In genomic region chr13:3540166-3540565, GRCm38 (mm10) we compare ENCODE assay signal across 8 mouse cellular contexts. TPM values are rescaled to one million over a fixed set of nuclear protein-coding genes. Genes with fewer than 3 reads are reported as not detected.
A peak's percentile ranks its signal among the peaks of the same experiment; 100 is the strongest.
DNase-seq lines count a peak whose midpoint lies in the region; ATAC-seq and TF ChIP-seq lines count a peak whose summit lies in the region.

No protein-coding gene starts in this region.

- no peak overlapping the region for H3K27ac ChIP-seq in heart, adult 2 months
- no peak overlapping the region for H3K27ac ChIP-seq in MEL (ENCODE audit: control insufficient read depth, low read depth, low read length)
- H3K27ac ChIP-seq in hindbrain, embryonic 12.5 days, result no peak overlapping the region
- no peak overlapping the region for H3K27ac ChIP-seq in midbrain, embryonic 10.5 days (replicated peaks)

- H3K9me3 ChIP-seq in MEL (replicated peaks; ENCODE audit: insufficient read depth, low read length), result no peaks in the 10 kb centered on the region
- no peaks in the 10 kb centered on the region for H3K9me3 ChIP-seq in hindbrain, embryonic 12.5 days (replicated peaks)
- peaks cover 6% of the 10 kb centered on the region; the same call in 1 of the 2 replicates for H3K9me3 ChIP-seq in midbrain, embryonic 10.5 days (replicated peaks)

- no peak for ATAC-seq in hindbrain, embryonic 12.5 days (ENCODE audit: low FRiP score)

- H3K9ac ChIP-seq in heart, adult 2 months (ENCODE audit: low read depth, low read length), result no peak overlapping the region
- H3K9ac ChIP-seq in MEL (ENCODE audit: control insufficient read depth, low read depth, low read length, poor library complexity, severe bottlenecking), result peak overlapping the region; percentile 35
- H3K9ac ChIP-seq in hindbrain, embryonic 12.5 days, result 0 out of 2 replicates have a peak overlapping the region, but pooled peaks have one; percentile 27

- TF ChIP-seq POLR2A in heart, adult 2 months (IDR thresholded peaks at IDR 0.05; ENCODE audit: insufficient read depth, low read depth, low read length), result no peak
- TF ChIP-seq POLR2A in MEL (IDR thresholded peaks at IDR 0.05; ENCODE audit: control insufficient read depth in 1 of 2, insufficient read depth in 1 of 2, low read depth in 1 of 2, low read length in 2 of 2, poor library complexity in 1 of 2), result no peak

- peaks cover 1% of the 10 kb centered on the region; the same call in 1 of the 2 replicates for H3K79me2 ChIP-seq in heart, adult 2 months (replicated peaks; ENCODE audit: control insufficient read depth, insufficient read depth, low read length)
- peaks cover 68% of the 10 kb centered on the region for H3K79me2 ChIP-seq in MEL (ENCODE audit: control insufficient read depth, insufficient read depth, low read length, poor library complexity)

- intact Hi-C loops in heart, adult 2 months (cut with DNase I), result loop anchor here (2.0 to 10.0 kb wide), 2 partner anchors 71 to 355 kb away; partner anchors contain the start of gene Fam208b

- H3K4me2 ChIP-seq in hindbrain, embryonic 12.5 days (replicated peaks), result peak overlapping the region; percentile 83

- TF ChIP-seq EP300 in heart, adult 2 months (IDR thresholded peaks at IDR 0.05; ENCODE audit: insufficient read depth, low read depth, low read length), result no peak
- no peak for TF ChIP-seq EP300 in MEL (IDR thresholded peaks at IDR 0.05; ENCODE audit: low read depth in 1 of 2, low read length in 2 of 2)

- no peak for DNase-seq in heart, adult 2 months
- no peak for DNase-seq in heart, adult 9 months (ENCODE audit: low spot score in 2 of 2)
- DNase-seq in MEL (ENCODE audit: low read depth, low spot score), result no peak
- DNase-seq in midbrain, embryonic 10.5 days (ENCODE audit: low spot score), result no peak
- no peak for DNase-seq in frontal cortex, adult 2 months (ENCODE audit: extremely low spot score in 1 of 2, low spot score in 1 of 2)
- DNase-seq in right cerebral cortex, postnatal 36 days (ENCODE audit: low spot score in 2 of 2), result no peak
- DNase-seq in urinary bladder, postnatal 10 days (ENCODE audit: low spot score), result no peak

- H3K4me1 ChIP-seq in heart, adult 2 months (ENCODE audit: control insufficient read depth, insufficient read depth, low read length), result peaks cover 13% of the 10 kb centered on the region
- peaks cover 26 to 30% of the 10 kb centered on the region in 2 experiments for H3K4me1 ChIP-seq in MEL (ENCODE audit: control insufficient read depth in 1 of 2, insufficient read depth in 2 of 2, low read length in 2 of 2)
- peaks cover 26% of the 10 kb centered on the region for H3K4me1 ChIP-seq in hindbrain, embryonic 12.5 days
- H3K4me1 ChIP-seq in midbrain, embryonic 10.5 days, result peaks cover 34% of the 10 kb centered on the region

- WGBS in heart, adult 2 months, result 44% methylated on average over 2 of the region's 2 CpGs
- WGBS in hindbrain, embryonic 12.5 days, result 29% methylated on average over 2 of the region's 2 CpGs
- WGBS in midbrain, embryonic 10.5 days, result 58% methylated on average over 2 of the region's 2 CpGs

- TF ChIP-seq CTCF in heart, adult 2 months (IDR thresholded peaks at IDR 0.05), result no peak
- TF ChIP-seq CTCF in MEL (IDR thresholded peaks at IDR 0.05 in 2 of 3, conservative IDR thresholded peaks at IDR 0.05 in 1 of 3; ENCODE audit: control insufficient read depth in 1 of 3, insufficient read depth in 1 of 3, low read depth in 2 of 3, low read length in 3 of 3, poor library complexity in 1 of 3, severe bottlenecking in 1 of 3), result no peak

- peaks cover 33% of the 10 kb centered on the region for H3K36me3 ChIP-seq in heart, adult 2 months (ENCODE audit: control insufficient read depth, insufficient read depth, low read length)
- H3K36me3 ChIP-seq in MEL (ENCODE audit: control insufficient read depth in 1 of 2, insufficient read depth in 2 of 2, low read length in 2 of 2), result peaks cover 10 to 58% of the 10 kb centered on the region in 2 experiments; a peak in 3 of 4 replicates
- no peaks in the 10 kb centered on the region for H3K36me3 ChIP-seq in hindbrain, embryonic 12.5 days
- H3K36me3 ChIP-seq in midbrain, embryonic 10.5 days, result peaks cover 8% of the 10 kb centered on the region

- no peaks in the 10 kb centered on the region for H3K27me3 ChIP-seq in heart, adult 2 months (ENCODE audit: control insufficient read depth, insufficient read depth, low read length)
- H3K27me3 ChIP-seq in MEL (ENCODE audit: control insufficient read depth in 1 of 2, insufficient read depth in 2 of 2, low read length in 2 of 2), result no peaks in the 10 kb centered on the region
- no peaks in the 10 kb centered on the region for H3K27me3 ChIP-seq in hindbrain, embryonic 12.5 days
- H3K27me3 ChIP-seq in midbrain, embryonic 10.5 days (ENCODE audit: low read depth, poor library complexity, severe bottlenecking), result no peaks in the 10 kb centered on the region

- peak overlapping the region; percentile 81; the same call in 1 of the 2 replicates for H3K4me3 ChIP-seq in heart, adult 2 months
- peak overlapping the region; percentile 21 to 92; a peak in 3 of 4 replicates for H3K4me3 ChIP-seq in MEL (ENCODE audit: control insufficient read depth in 1 of 2, insufficient read depth in 1 of 2, low read depth in 2 of 2, low read length in 2 of 2)
- H3K4me3 ChIP-seq in hindbrain, embryonic 12.5 days, result peak overlapping the region; percentile 93
- H3K4me3 ChIP-seq in midbrain, embryonic 10.5 days, result peak overlapping the region; percentile 97

- no peak for TF ChIP-seq RAD21 in MEL (IDR thresholded peaks at IDR 0.05; ENCODE audit: low read depth, low read length)

TF ChIP-seq in MEL, 35 proteins besides CTCF, POLR2A, EP300 and RAD21:
- TF ChIP-seq SIN3A (IDR thresholded peaks at IDR 0.05; ENCODE audit: low read length) (no peak), MAFK (IDR thresholded peaks at IDR 0.05; ENCODE audit: borderline replicate concordance, low read depth, low read length) (no peak), POLR2AphosphoS5 (IDR thresholded peaks at IDR 0.05; ENCODE audit: borderline replicate concordance, low read depth, low read length) (no peak), NELFE (IDR thresholded peaks at IDR 0.05; ENCODE audit: low read depth, low read length) (no peak), JUND (IDR thresholded peaks at IDR 0.05; ENCODE audit: low read depth, low read length) (no peak), POLR2AphosphoS2 (IDR thresholded peaks at IDR 0.05; ENCODE audit: low read length) (no peak), USF1 (IDR thresholded peaks at IDR 0.05; ENCODE audit: low read depth, low read length) (no peak), ZC3H11A (IDR thresholded peaks at IDR 0.05; ENCODE audit: low read depth, low read length) (no peak), KAT2A (conservative IDR thresholded peaks at IDR 0.05; ENCODE audit: low read depth, low read length) (no peak), NRF1 (IDR thresholded peaks at IDR 0.05; ENCODE audit: insufficient read depth, low read depth, low read length, poor library complexity, severe bottlenecking) (no peak), MYB (IDR thresholded peaks at IDR 0.05; ENCODE audit: low read depth, low read length) (no peak), GATA1 (IDR thresholded peaks at IDR 0.05; ENCODE audit: low read depth, low read length) (no peak), MAZ (IDR thresholded peaks at IDR 0.05; ENCODE audit: low read depth, low read length) (no peak), USF2 (IDR thresholded peaks at IDR 0.05; ENCODE audit: borderline replicate concordance in 1 of 2, insufficient read depth in 1 of 2, low read depth in 1 of 2, low read length in 2 of 2) (no peak), MYC (IDR thresholded peaks at IDR 0.05; ENCODE audit: low read depth, low read length) (no peak), BHLHE40 (IDR thresholded peaks at IDR 0.05; ENCODE audit: borderline replicate concordance, low read depth, low read length) (no peak), CHD2 (IDR thresholded peaks at IDR 0.05; ENCODE audit: low read length) (no peak), TBP (IDR thresholded peaks at IDR 0.05; ENCODE audit: low read depth, low read length) (no peak)

RNA-seq across cellular contexts. Expression of gene Gdi2, which starts 2.3 kb away (rescaled TPM):
- total RNA-seq in heart, adult 2 months (2021), result 100 to 1,000 TPM; 243 to 262 TPM
- 71.4 and 114 TPM in 2 replicates for polyA plus RNA-seq in heart, adult 2 months (2012; rRNA removed)
- total RNA-seq in MEL (2012; rRNA removed), result 244 and 293 TPM in 2 replicates
- 100 to 1,000 TPM; 305 to 470 TPM for polyA plus RNA-seq in MEL (2012; ENCODE audit: insufficient read depth in 1 of 2, insufficient read length in 2 of 2, low read depth in 1 of 2, low replicate concordance in 2 of 2, missing spikeins in 1 of 2)
- 426 and 443 TPM in 2 replicates for polyA plus RNA-seq in hindbrain, embryonic 12.5 days (2016; fragmentation: Nextera tagmentation; extraction: Ambion mirVana)
- polyA plus RNA-seq in midbrain, embryonic 10.5 days (2016; fragmentation: Nextera tagmentation; extraction: Ambion mirVana), result 448 and 462 TPM in 2 replicates
- 201 and 228 TPM in 2 replicates for polyA plus RNA-seq in frontal cortex, adult 2 months (2012; rRNA removed)
